Mouse (Mus musculus) liver, adult 2 months (tissue): ENCODE results near the gene Sh2b3. TPM values are rescaled to one million over a fixed set of nuclear protein-coding genes. Genes with fewer than 3 reads are reported as not detected.
A peak's percentile ranks its signal among the peaks of the same experiment; 100 is the strongest.

ENCODE experiments used
- DNase-seq: peaks from one replicate; pipeline ENCODE4 v3.0.0-alpha.2; 2011; ENCODE audit warnings: low read depth, low spot score; ENCODE audit errors: extremely low read depth
- H3K27ac ChIP-seq: fragments of 200-500 bp; replicated peaks from 2 replicates; pipeline ENCODE4 v1.5.1; 2012; ENCODE audit warnings: low read depth, mild to moderate bottlenecking, control low read depth, inconsistent platforms, low read length; ENCODE audit not compliant: insufficient read depth
- H3K27me3 ChIP-seq: fragments of 200-500 bp; 2 replicates; pipeline ENCODE4 v1.6.1; 2012; ENCODE audit warnings: mild to moderate bottlenecking, moderate library complexity, low read length, inconsistent platforms; ENCODE audit not compliant: control insufficient read depth, insufficient read depth
- H3K36me3 ChIP-seq: fragments of 200-500 bp; 2 replicates; pipeline ENCODE4 v1.6.1; 2012; ENCODE audit warnings: low read length, inconsistent platforms; ENCODE audit not compliant: control insufficient read depth, insufficient read depth
- H3K4me1 ChIP-seq: fragments of 200-500 bp; 2 replicates; pipeline ENCODE4 v1.6.1; 2011; ENCODE audit warnings: low read length; ENCODE audit not compliant: control insufficient read depth, insufficient read depth
- H3K4me3 ChIP-seq: fragments of 200-500 bp; 2 replicates; pipeline ENCODE4 v1.5.1; 2011; ENCODE audit warnings: low read depth, mild to moderate bottlenecking, control low read depth, low read length, moderate library complexity; ENCODE audit not compliant: insufficient read depth
- H3K79me2 ChIP-seq: fragments of 200-500 bp; 2 replicates; pipeline ENCODE4 v1.6.1; 2012; ENCODE audit warnings: inconsistent platforms, mild to moderate bottlenecking, low read length, moderate library complexity; ENCODE audit not compliant: control insufficient read depth, insufficient read depth
- H3K9ac ChIP-seq: fragments of 200-500 bp; 2 replicates; pipeline ENCODE4 v1.6.1; 2012; ENCODE audit warnings: low read depth, mild to moderate bottlenecking, control low read depth, inconsistent platforms, low read length
- CTCF ChIP-seq: fragments of 200-500 bp; IDR thresholded peaks from 2 replicates; pipeline ENCODE4 v1.5.1; 2011; ENCODE audit warnings: low read depth, low read length, control low read depth
- POLR2A ChIP-seq: fragments of 200-500 bp; IDR thresholded peaks from 2 replicates; pipeline ENCODE4 v1.6.1; 2011; ENCODE audit warnings: low read length, control low read depth; ENCODE audit not compliant: insufficient read depth; ENCODE audit errors: extremely low read depth
- WGBS: fragments of 180-500 bp; shearing (Covaris S2); methylation state at CpG from one replicate; pipeline ENCODE4 v1.1.7; 2018; 5-methylcytosine and 5-hydroxymethylcytosine counted together
- polyA plus RNA-seq: library from polyadenylated mRNA; depleted of rRNA; stranded (reverse); fragments of >200 nt; gene quantifications from 2 replicates; pipeline ENCODE4 v1.2.3, GENCODE M21; 2012
- total RNA-seq: library from RNA; depleted of rRNA; stranded (reverse); fragments of >200 nt; gene quantifications from 2 replicates; pipeline ENCODE4 v1.2.3, GENCODE M21; 2014

Gene Sh2b3
- total and polyA plus RNA-seq, 2 experiments = 7.0 to 14.2 TPM

GRCm38 (mm10) chr5:121836692-121837415 is 592 bp downstream of the Sh2b3 start:
- Histone ChIP-seq H3K4me3 (peak overlapping the region; percentile 94), H3K4me1 (peaks cover 26% of the 10 kb centered on the region), H3K9ac (peak overlapping the region; percentile 98), H3K36me3 (no peaks in the 10 kb centered on the region), H3K27me3 (no peaks in the 10 kb centered on the region), H3K79me2 (peaks cover 43% of the 10 kb centered on the region), H3K27ac (peak overlapping the region; percentile 97)
- DNase-seq = peak; percentile 82
- no peak for TF ChIP-seq CTCF
- peak; percentile 85 for TF ChIP-seq POLR2A
- under 1% methylated on average over 74 of the region's 77 CpGs for WGBS

GRCm38 (mm10) chr5:121835949-121836691 is 1.3 kb downstream of the Sh2b3 start:
- Histone ChIP-seq H3K4me3 (peak overlapping the region; percentile 94), H3K27me3 (no peaks in the 10 kb centered on the region), H3K4me1 (peaks cover 31% of the 10 kb centered on the region), H3K36me3 (no peaks in the 10 kb centered on the region), H3K79me2 (peaks cover 50% of the 10 kb centered on the region), H3K27ac (peak overlapping the region; percentile 97), H3K9ac (peak overlapping the region; percentile 98)
- TF ChIP-seq POLR2A (no peak), CTCF (no peak)
- WGBS = 2% methylated on average over 50 of the region's 51 CpGs
- DNase-seq = peak; percentile 49

DNA sequence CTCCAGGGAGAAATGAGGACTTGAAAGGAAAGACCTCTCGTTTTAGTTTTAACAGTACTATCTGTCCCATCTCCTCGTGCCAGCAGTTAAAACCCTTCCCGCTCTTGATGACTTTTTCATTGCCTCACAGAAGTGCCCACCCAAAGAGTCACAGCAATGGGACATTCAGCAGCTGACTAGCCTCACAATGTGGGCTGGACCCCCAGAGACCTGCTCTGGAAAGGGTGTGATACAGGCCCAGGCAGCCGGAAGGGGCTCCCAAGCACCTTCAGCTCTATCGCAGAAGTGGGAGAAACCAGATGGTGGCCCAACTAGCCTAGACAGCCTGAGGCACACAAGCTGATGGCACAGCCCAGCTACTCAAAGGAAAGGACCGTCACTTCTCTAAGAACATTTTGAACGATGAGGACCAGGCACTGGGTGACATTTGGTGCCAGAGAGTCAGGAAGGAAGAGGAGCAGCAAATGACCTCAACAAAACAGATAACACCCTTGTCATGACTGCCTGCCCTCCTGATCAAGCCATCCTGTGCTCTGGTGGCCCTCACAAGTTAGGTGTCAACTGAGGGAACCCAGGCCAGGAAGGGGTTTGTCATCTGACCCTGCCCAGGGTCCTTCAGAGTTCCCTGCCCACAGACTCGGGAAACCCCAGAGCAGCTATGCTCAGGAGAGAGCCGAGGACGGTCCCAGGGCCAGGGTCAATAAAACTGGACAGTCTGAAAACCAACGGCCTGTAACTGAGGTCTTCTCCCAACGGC is 2.3 kb downstream of the Sh2b3 start:
- Histone ChIP-seq H3K36me3 (no peaks in the 10 kb centered on the region), H3K9ac (peak overlapping the region; percentile 98), H3K79me2 (peaks cover 59% of the 10 kb centered on the region), H3K27ac (peak overlapping the region; percentile 62), H3K4me1 (peaks cover 38% of the 10 kb centered on the region), H3K27me3 (no peaks in the 10 kb centered on the region), H3K4me3 (peak overlapping the region; percentile 94)
- WGBS = 32% methylated on average over 12 of the region's 12 CpGs
- TF ChIP-seq CTCF (no peak), POLR2A (no peak)
- no peak for DNase-seq

- H3K4me1 ChIP-seq = peaks cover 33% of the 10 kb centered on the region
- WGBS = 71% methylated on average over 7 of the region's 7 CpGs
- H3K36me3 ChIP-seq = no peaks in the 10 kb centered on the region
- H3K79me2 ChIP-seq = peaks cover 66% of the 10 kb centered on the region
- no peak for DNase-seq
- H3K9ac ChIP-seq = peak overlapping the region; percentile 16
- no peak for TF ChIP-seq POLR2A
- no peak for TF ChIP-seq CTCF
- peak overlapping the region; percentile 23; the same call in 1 of the 2 replicates for H3K4me3 ChIP-seq
- no peaks in the 10 kb centered on the region for H3K27me3 ChIP-seq
- peak overlapping the region; percentile 33 for H3K27ac ChIP-seq
Observed at GRCm38 (mm10) chr5:121834241-121834606, 3.2 kb downstream of the Sh2b3 start.

DNA sequence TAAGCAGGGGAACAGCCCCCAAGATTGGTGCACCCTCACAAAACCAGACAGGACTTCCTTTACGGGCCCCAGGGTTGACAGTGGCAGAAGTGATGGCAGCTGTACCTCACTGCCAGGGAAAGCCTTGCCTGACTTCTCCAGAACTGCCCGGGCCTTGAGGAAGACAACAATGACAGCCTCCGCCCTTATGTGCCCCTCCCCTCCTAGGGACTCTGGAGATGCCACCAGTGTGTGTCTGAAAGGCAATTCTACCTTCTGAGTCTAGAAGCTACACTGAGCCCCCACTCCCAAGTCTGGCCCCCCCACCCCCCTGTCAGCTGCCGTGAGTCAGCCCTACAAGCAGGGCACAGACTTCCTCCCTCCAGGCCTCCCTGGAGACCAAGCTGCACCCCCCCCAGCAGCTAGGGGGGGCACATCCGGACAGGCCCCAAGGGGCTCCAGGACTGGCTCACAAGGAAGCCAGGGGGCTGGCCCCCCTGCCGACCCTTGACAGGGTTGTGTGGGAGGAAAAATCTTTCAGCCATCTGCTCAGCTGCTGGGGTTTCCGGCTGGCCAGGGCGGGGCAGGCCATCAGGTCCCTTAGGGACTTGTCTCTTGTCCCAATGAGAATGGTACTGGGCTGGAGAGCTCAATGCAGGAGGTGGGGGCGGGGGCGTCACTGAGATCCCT is 3.7 kb downstream of the Sh2b3 start:
- no peak for DNase-seq
- H3K9ac ChIP-seq = peak overlapping the region; percentile 30
- peak overlapping the region; percentile 23; the same call in 1 of the 2 replicates for H3K4me3 ChIP-seq
- peak overlapping the region; percentile 47 for H3K27ac ChIP-seq
- TF ChIP-seq CTCF (no peak), POLR2A (no peak)
- no peaks in the 10 kb centered on the region for H3K36me3 ChIP-seq
- H3K4me1 ChIP-seq = peaks cover 33% of the 10 kb centered on the region
- 63% methylated on average over 10 of the region's 10 CpGs for WGBS
- H3K79me2 ChIP-seq = peaks cover 71% of the 10 kb centered on the region
- no peaks in the 10 kb centered on the region for H3K27me3 ChIP-seq
